Mouse (Mus musculus) limb, embryonic 11.5 days (tissue): Measurements from ENCODE around the gene Slc16a8. TPM values are rescaled to one million over a fixed set of nuclear protein-coding genes. Genes with fewer than 3 reads are reported as not detected.
A peak's percentile ranks its signal among the peaks of the same experiment; 100 is the strongest.

Experiments used
- ATAC-seq: fragments of 200-750 bp; cut with Nextera tagmentation; 2 replicates; pipeline ENCODE4 v1.8.0; 2017; ENCODE audit warnings: low read depth; ENCODE audit not compliant: insufficient number of reproducible peaks, low FRiP score, low TSS enrichment
- DNase-seq: peaks from one replicate; pipeline ENCODE4 v3.0.0-alpha.2; 2015; ENCODE audit warnings: low spot score
- H3K27ac ChIP-seq: fragments of 300-500 bp; sonication (generic); replicated peaks from 2 replicates; pipeline ENCODE4 v1.5.1; 2014; ENCODE audit warnings: low read depth, mild to moderate bottlenecking, low read length
- H3K27me3 ChIP-seq: fragments of 300-500 bp; sonication (generic); 2 replicates; pipeline ENCODE4 v1.6.1; 2014; ENCODE audit warnings: mild to moderate bottlenecking, low read length, mixed read lengths; ENCODE audit not compliant: control insufficient read depth, insufficient read depth
- H3K36me3 ChIP-seq: fragments of 300-500 bp; sonication (generic); 2 replicates; pipeline ENCODE4 v1.6.1; 2014; ENCODE audit warnings: mild to moderate bottlenecking, low read length, moderate library complexity, mixed read lengths; ENCODE audit not compliant: control insufficient read depth, insufficient read depth
- H3K4me1 ChIP-seq: fragments of 300-500 bp; sonication (generic); 2 replicates; pipeline ENCODE4 v1.6.1; 2014; ENCODE audit warnings: low read length, mixed read lengths; ENCODE audit not compliant: control insufficient read depth, insufficient read depth
- H3K4me2 ChIP-seq: fragments of 300-500 bp; sonication (generic); 2 replicates; pipeline ENCODE4 v1.6.1; 2014; ENCODE audit warnings: low read depth, mild to moderate bottlenecking, moderate library complexity; ENCODE audit not compliant: severe bottlenecking
- H3K4me3 ChIP-seq: fragments of 300-500 bp; sonication (generic); 2 replicates; pipeline ENCODE4 v1.5.1; 2014; ENCODE audit warnings: low read depth, low read length
- H3K9ac ChIP-seq: fragments of 300-500 bp; sonication (generic); 2 replicates; pipeline ENCODE4 v1.6.1; 2014; ENCODE audit warnings: mild to moderate bottlenecking, low read length
- H3K9me3 ChIP-seq: fragments of 300-500 bp; sonication (generic); 2 replicates; pipeline ENCODE4 v1.6.1; 2016; ENCODE audit warnings: low read length; ENCODE audit not compliant: control insufficient read depth
- WGBS: fragments of 180-500 bp; shearing (Covaris S2); extraction: QIAGEN DNeasy Blood & Tissue Kit; methylation state at CpG from one replicate; pipeline ENCODE4 v1.1.7; 2014; 5-methylcytosine and 5-hydroxymethylcytosine counted together
- polyA plus RNA-seq: library from polyadenylated mRNA; unstranded; fragments of >200 nt; fragmentation: Nextera tagmentation; extraction: Ambion mirVana; gene quantifications from 2 replicates; pipeline ENCODE4 v1.2.1, GENCODE M21; 2014

Gene Slc16a8
- polyA plus RNA-seq, 1 experiment from 2014 or later = not detected

DNA sequence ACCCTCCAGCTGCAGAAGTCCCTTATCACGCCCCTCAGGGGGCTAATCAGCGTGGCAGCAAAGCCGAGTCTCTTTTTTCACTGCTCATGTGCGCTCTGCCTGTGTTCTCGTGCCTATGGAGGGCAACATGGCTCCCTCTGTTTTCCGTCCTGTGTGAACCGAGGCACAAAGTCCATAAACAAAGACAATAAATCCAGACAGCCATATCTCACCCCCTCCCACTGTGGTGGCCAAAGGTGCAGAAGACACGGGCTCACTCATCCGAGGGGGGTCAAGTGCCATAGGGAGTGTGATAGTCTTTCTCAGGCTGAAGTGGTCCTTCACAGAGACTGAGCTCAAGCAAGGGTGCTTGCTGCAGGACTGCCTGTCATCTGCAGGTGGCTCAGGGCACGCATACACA, 18.5 kb upstream of the Slc16a8 start:
- Histone ChIP-seq H3K4me3 (no peak overlapping the region), H3K27ac (no peak overlapping the region), H3K4me2 (no peak overlapping the region), H3K9ac (no peak overlapping the region; the same call in 1 of the 2 replicates), H3K27me3 (peaks cover 11% of the 10 kb centered on the region), H3K4me1 (peaks cover 6% of the 10 kb centered on the region; the same call in 1 of the 2 replicates), H3K36me3 (no peaks in the 10 kb centered on the region), H3K9me3 (no peaks in the 10 kb centered on the region)
- ATAC-seq (no peak), DNase-seq (no peak)
- 63% methylated on average over 10 of the region's 10 CpGs for WGBS

DNA sequence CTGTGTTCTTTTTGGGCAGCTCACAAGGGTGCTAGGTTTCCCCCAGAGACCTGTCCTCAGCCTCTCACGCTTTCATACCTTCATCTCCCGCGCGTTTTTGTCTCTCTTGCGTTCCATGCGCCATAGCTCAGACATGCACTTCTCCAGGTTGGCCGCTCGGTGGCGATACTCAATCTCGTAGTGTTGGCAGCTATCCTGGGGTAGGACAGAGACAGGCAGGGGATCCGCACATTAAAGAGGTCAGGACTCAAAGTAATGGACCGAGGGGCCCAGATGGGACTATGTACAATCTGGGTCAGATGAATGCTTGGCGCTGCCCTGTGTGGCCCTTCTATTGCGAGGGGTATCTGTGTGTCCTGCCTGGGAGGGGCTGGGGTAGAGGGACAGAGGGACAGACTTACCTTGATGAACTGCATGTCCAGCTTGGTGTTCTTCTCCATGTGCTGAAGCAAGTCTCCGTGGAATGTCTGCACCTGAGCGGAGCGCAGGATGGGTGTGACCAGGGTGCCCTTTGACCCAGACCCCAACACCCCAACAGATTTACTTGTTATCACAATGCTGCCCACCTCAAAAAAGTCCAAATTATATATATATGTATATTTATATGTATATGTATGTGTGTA, 16.7 kb upstream of the Slc16a8 start:
- Histone ChIP-seq H3K4me2 (peak overlapping the region; percentile 65), H3K36me3 (no peaks in the 10 kb centered on the region), H3K4me3 (peak overlapping the region; percentile 15; the same call in 1 of the 2 replicates), H3K9me3 (no peaks in the 10 kb centered on the region), H3K27me3 (peaks cover 11% of the 10 kb centered on the region), H3K4me1 (peaks cover 6% of the 10 kb centered on the region; the same call in 1 of the 2 replicates), H3K27ac (no peak overlapping the region), H3K9ac (no peak overlapping the region)
- WGBS = 14% methylated on average over 17 of the region's 17 CpGs
- DNase-seq (peak; percentile 73), ATAC-seq (no peak)

DNA sequence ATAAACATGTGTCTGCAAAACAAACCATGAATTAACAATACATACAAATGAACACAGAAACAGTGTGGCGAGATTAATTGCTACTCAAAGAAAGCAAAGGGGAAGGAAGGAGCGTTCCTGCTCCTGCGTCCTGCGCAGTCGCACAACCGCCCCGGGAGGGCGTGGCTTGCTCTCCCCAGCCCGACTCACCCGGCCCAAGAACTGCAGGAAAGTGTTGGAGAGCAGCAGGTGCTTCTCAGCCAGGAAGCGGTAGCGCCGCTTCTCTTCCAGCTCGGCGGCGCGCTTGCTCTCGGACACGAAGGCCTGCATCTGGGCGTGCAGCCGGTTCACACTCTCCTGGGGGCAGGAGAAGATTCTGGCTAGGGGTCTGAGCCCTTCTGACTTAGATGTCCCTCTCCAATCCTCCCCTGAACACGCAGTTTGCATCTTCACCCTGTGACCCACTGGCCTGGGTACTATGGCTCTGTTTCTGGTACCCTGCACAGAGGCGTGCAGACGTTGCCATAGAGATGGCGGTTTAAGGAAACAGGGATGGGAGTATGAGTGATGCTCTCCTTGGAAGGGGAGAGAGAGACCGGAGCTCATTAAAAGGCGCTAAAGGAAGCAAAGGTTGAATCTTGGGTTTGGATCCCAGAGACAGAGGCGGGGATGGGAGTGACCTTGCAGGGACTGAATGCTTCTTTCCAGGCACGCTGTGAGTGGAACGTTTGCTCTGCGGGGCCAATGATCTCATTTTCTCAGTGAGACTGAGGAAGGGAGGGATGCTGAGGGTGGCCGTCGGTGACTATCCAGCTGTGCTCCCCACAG, 16.0 kb upstream of the Slc16a8 start:
- H3K27ac ChIP-seq = no peak overlapping the region
- H3K4me3 ChIP-seq = peak overlapping the region; percentile 15
- 1% methylated on average over 33 of the region's 33 CpGs for WGBS
- peak overlapping the region; percentile 65 for H3K4me2 ChIP-seq
- H3K4me1 ChIP-seq = peaks cover 6% of the 10 kb centered on the region; the same call in 1 of the 2 replicates
- DNase-seq (peak; percentile 73), ATAC-seq (no peak)
- H3K36me3 ChIP-seq = no peaks in the 10 kb centered on the region
- H3K9me3 ChIP-seq = no peaks in the 10 kb centered on the region
- peaks cover 11% of the 10 kb centered on the region for H3K27me3 ChIP-seq
- 0 out of 2 replicates have a peak overlapping the region, but pooled peaks have one; percentile 19 for H3K9ac ChIP-seq

DNA sequence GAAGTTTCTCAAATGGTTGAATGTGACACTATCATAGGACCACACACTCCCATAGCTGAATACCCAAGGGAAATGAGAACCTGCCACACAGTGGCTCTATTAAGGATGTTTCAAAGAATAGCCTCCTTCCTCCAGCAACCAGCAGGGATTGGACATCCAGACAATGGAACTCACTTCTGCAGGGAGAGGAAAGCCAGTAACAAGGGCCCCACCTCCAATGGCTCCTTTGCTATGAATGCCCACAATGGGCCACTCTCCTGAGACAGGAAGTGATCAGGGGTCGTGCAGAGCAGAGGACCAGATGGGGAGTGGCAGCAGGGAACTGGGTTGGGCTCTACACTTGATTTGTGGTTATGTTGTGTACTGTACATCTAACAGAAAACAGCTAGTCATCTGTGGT, 14.0 kb upstream of the Slc16a8 start:
- no peak overlapping the region for H3K4me3 ChIP-seq
- DNase-seq (no peak), ATAC-seq (no peak)
- no peaks in the 10 kb centered on the region for H3K9me3 ChIP-seq
- WGBS = 26% methylated on average over 1 of the region's 1 CpGs
- H3K9ac ChIP-seq = no peak overlapping the region
- no peaks in the 10 kb centered on the region for H3K36me3 ChIP-seq
- H3K4me2 ChIP-seq = no peak overlapping the region
- H3K27me3 ChIP-seq = peaks cover 11% of the 10 kb centered on the region
- H3K4me1 ChIP-seq = peaks cover 6% of the 10 kb centered on the region; the same call in 1 of the 2 replicates
- H3K27ac ChIP-seq = no peak overlapping the region

DNA sequence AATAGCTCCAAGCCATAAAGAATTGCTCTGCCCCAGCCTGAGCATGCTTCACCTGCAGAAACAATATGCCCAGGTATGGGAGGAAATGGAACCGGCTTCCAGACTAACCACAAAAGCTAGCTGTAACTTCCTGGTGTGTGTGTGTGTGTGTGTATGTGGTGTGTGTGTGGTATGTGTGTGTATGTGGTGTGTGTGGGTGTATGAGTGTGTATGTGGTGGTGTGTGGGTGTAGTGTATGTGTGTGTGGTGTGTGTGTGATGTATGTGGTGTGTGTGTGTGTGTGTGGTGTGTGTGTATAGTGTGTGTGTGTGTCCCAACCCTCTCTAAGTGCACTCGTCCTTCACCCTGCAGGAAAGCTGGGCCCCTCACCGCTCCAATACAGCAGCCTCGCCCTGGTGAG, 10.8 kb upstream of the Slc16a8 start:
- no peak for DNase-seq
- peaks cover 32% of the 10 kb centered on the region for H3K27me3 ChIP-seq
- ATAC-seq = no peak

DNA sequence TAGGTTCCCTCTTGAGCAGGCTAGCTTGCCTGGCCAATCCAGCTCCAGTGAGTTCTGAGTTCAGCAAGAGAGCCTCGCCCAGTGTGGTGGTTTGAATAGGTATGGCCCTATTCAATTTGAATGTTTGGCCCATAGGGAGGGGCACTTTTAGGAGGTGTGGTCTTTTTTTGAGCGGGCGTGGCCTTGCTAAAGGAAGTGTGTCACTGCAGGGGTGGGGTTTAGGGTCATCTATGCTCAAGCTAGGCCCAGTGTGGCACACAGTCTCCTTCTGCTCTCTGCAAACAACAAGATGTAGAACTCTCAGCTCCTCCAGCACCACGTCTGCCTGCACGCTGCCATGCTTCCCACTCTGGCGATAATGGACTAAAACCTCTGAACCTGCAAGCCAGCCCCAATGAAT, 9.2 kb upstream of the Slc16a8 start:
- ATAC-seq (no peak), DNase-seq (no peak)
- Histone ChIP-seq H3K27ac (no peak overlapping the region), H3K9ac (no peak overlapping the region), H3K9me3 (no peaks in the 10 kb centered on the region), H3K36me3 (no peaks in the 10 kb centered on the region), H3K27me3 (peaks cover 31% of the 10 kb centered on the region), H3K4me1 (peaks cover 6% of the 10 kb centered on the region; the same call in 1 of the 2 replicates), H3K4me3 (no peak overlapping the region), H3K4me2 (no peak overlapping the region)
- 90% methylated on average over 6 of the region's 6 CpGs for WGBS

More for the DNA sequence above, 10.8 kb upstream of the Slc16a8 start:
- H3K9ac ChIP-seq = no peak overlapping the region
- no peak overlapping the region for H3K4me2 ChIP-seq
- H3K36me3 ChIP-seq = no peaks in the 10 kb centered on the region
- 75% methylated on average over 4 of the region's 4 CpGs for WGBS
- no peaks in the 10 kb centered on the region for H3K9me3 ChIP-seq
- peaks cover 5% of the 10 kb centered on the region; the same call in 1 of the 2 replicates for H3K4me1 ChIP-seq
- H3K27ac ChIP-seq = no peak overlapping the region
- no peak overlapping the region for H3K4me3 ChIP-seq

DNA sequence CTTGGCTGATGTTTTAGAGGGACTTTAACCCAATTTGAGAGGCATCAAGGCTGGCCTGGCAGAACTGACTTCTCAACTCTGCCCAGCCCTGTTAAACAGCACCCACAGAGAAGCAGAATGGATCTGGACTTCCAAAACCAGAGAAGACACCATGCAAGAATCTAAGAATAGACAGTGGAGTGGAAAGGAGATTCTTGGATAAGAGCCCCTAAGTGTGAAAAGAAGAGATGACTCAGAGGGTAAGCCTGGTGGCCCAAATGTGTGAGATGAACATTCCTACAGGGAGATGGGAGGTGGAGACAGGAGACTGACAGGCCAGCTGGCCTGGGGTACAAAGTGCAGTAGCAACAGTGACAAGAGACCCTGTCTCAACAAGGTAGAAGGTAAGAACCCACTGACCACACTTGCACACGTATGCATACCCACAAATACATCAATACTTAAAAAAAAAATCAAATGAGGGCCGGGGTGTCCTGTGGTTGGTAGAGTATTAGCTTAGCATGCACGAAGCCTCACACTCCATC, 8.3 kb upstream of the Slc16a8 start:
- Histone ChIP-seq H3K27me3 (peaks cover 31% of the 10 kb centered on the region), H3K36me3 (no peaks in the 10 kb centered on the region), H3K4me1 (peaks cover 7% of the 10 kb centered on the region; the same call in 1 of the 2 replicates), H3K27ac (no peak overlapping the region), H3K9me3 (no peaks in the 10 kb centered on the region), H3K4me2 (no peak overlapping the region), H3K4me3 (no peak overlapping the region; the same call in 1 of the 2 replicates), H3K9ac (no peak overlapping the region)
- ATAC-seq = no peak
- DNase-seq = no peak
- WGBS = 81% methylated on average over 3 of the region's 3 CpGs

DNA sequence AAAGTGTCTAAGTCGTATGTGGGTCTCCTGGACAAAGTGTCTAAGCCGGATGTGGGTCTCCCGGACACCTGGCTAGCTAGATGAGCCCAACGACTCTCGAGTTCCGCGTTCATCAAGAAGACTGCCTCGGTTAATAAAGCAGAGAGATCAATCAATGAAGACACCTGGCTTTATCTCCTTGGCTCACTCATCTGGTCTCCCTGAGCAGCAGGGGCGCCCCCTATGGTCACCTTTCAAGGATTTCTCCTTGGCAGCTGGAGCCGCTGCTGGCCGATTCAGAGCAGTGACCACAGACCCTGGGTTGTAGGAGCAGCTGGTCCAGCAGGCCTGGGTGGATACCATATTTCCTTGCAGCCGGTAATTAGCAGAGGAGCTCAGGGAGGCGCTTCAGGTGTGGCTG, 7.8 kb upstream of the Slc16a8 start:
- H3K27me3 ChIP-seq = peaks cover 31% of the 10 kb centered on the region
- no peak overlapping the region for H3K9ac ChIP-seq

More for the DNA sequence above, 7.8 kb upstream of the Slc16a8 start:
- peaks cover 7% of the 10 kb centered on the region; the same call in 1 of the 2 replicates for H3K4me1 ChIP-seq
- ATAC-seq (no peak), DNase-seq (peak; percentile 70)
- no peak overlapping the region for H3K27ac ChIP-seq
- 19% methylated on average over 13 of the region's 13 CpGs for whole genome bisulfite sequencing
- H3K4me3 ChIP-seq = no peak overlapping the region; the same call in 1 of the 2 replicates
- H3K36me3 ChIP-seq = no peaks in the 10 kb centered on the region
- H3K4me2 ChIP-seq = peak overlapping the region; percentile 100
- no peaks in the 10 kb centered on the region for H3K9me3 ChIP-seq
